Mouse (Mus musculus) thymus, postnatal 0 days (tissue): ENCODE data around the gene Pyy. TPM values are rescaled to one million over a fixed set of nuclear protein-coding genes. Genes with fewer than 3 reads are reported as not detected.

Source experiments
- DNase-seq: peaks from one replicate; pipeline ENCODE4 v3.0.0-alpha.2; 2015; ENCODE audit warnings: low spot score
- polyA plus RNA-seq: library from polyadenylated mRNA; unstranded; fragments of >200 nt; fragmentation: Nextera tagmentation; extraction: Ambion mirVana; gene quantifications from 2 replicates; pipeline ENCODE4 v1.2.1, GENCODE M21; 2015

Pyy gene
- polyA plus RNA-seq, 1 experiment from 2014 or later = 10.9 TPM

- DNase-seq = no peak
Measured at GRCm38 (mm10) chr11:102096446-102096845, 11.2 kb downstream of the Pyy start.

- no peak for DNase-seq
Measured at GRCm38 (mm10) chr11:102095676-102096075, 12.0 kb downstream of the Pyy start.

GRCm38 (mm10) chr11:102089088-102089808, 18.4 kb downstream of the Pyy start:
- DNase-seq = peak; percentile 51

GRCm38 (mm10) chr11:102087931-102088898, 19.4 kb downstream of the Pyy start, which contains the start of gene Mpp2:
Gene Mpp2 (minus strand): TSS chr11:102088515.
- DNase-seq = peak; percentile 26

- peak; percentile 73 for DNase-seq
Measured at GRCm38 (mm10) chr11:102087081-102087751, 20.4 kb downstream of the Pyy start.

- no peak for DNase-seq
Measured at GRCm38 (mm10) chr11:102086331-102086730, 21.3 kb downstream of the Pyy start.

- DNase-seq = no peak
Measured at GRCm38 (mm10) chr11:102084159-102084558, 23.5 kb downstream of the Pyy start.

GRCm38 (mm10) chr11:102083193-102083592, 24.4 kb downstream of the Pyy start:
- no peak for DNase-seq

GRCm38 (mm10) chr11:102082322-102082721, 25.3 kb downstream of the Pyy start:
- peak; percentile 18 for DNase-seq

GRCm38 (mm10) chr11:102073722-102074121, 33.9 kb downstream of the Pyy start:
- DNase-seq = no peak

GRCm38 (mm10) chr11:102072729-102073128, 34.9 kb downstream of the Pyy start:
- no peak for DNase-seq

GRCm38 (mm10) chr11:102070426-102070825, 37.2 kb downstream of the Pyy start:
- no peak for DNase-seq

- DNase-seq = no peak
Measured at GRCm38 (mm10) chr11:102069633-102070032, 38.0 kb downstream of the Pyy start.

- DNase-seq = no peak
Measured at GRCm38 (mm10) chr11:102068969-102069368, 38.7 kb downstream of the Pyy start.

GRCm38 (mm10) chr11:102063076-102063475, 44.6 kb downstream of the Pyy start:
- no peak for DNase-seq

GRCm38 (mm10) chr11:102061941-102062473, 45.6 kb downstream of the Pyy start:
- no peak for DNase-seq

- peak; percentile 67 for DNase-seq
Measured at GRCm38 (mm10) chr11:102061236-102061940, 46.2 kb downstream of the Pyy start.
